Mouse (Mus musculus) forebrain, embryonic 10.5 days (tissue): ENCODE measurements around the gene Lnx2. TPM values are rescaled to one million over a fixed set of nuclear protein-coding genes. Genes with fewer than 3 reads are reported as not detected.

Experiments
- DNase-seq: peaks from one replicate; pipeline ENCODE4 v3.0.0-alpha.2; 2017; ENCODE audit warnings: low spot score; ENCODE audit errors: extremely low spot score
- H3K27ac ChIP-seq: fragments of 300-500 bp; sonication (generic); 2 replicates; pipeline ENCODE4 v1.5.1; 2016; ENCODE audit warnings: mild to moderate bottlenecking
- H3K27me3 ChIP-seq: fragments of 300-500 bp; sonication (generic); 2 replicates; pipeline ENCODE4 v1.6.1; 2016; ENCODE audit warnings: mild to moderate bottlenecking; ENCODE audit not compliant: poor library complexity, severe bottlenecking
- H3K36me3 ChIP-seq: fragments of 300-500 bp; sonication (generic); replicated peaks from 2 replicates; pipeline ENCODE4 v1.6.1; 2016; ENCODE audit warnings: mild to moderate bottlenecking, moderate library complexity
- H3K4me1 ChIP-seq: fragments of 300-500 bp; sonication (generic); 2 replicates; pipeline ENCODE4 v1.6.1; 2016
- H3K4me3 ChIP-seq: fragments of 300-500 bp; sonication (generic); 2 replicates; pipeline ENCODE4 v1.5.1; 2016; ENCODE audit warnings: mild to moderate bottlenecking, moderate library complexity
- H3K9me3 ChIP-seq: fragments of 300-500 bp; sonication (generic); 2 replicates; pipeline ENCODE4 v1.6.1; 2016; ENCODE audit warnings: mild to moderate bottlenecking, moderate library complexity
- WGBS: fragments of 180-500 bp; shearing (Covaris S2); methylation state at CpG from one replicate; pipeline ENCODE4 v1.1.7; 2016; 5-methylcytosine and 5-hydroxymethylcytosine counted together
- polyA plus RNA-seq: library from polyadenylated mRNA; unstranded; fragments of >200 nt; fragmentation: Nextera tagmentation; extraction: Ambion mirVana; gene quantifications from 2 replicates; pipeline ENCODE4 v1.2.1, GENCODE M21; 2016

Lnx2 gene
- polyA plus RNA-seq, 1 experiment from 2014 or later, result 8.6 TPM

- WGBS, result 87% methylated on average over 11 of the region's 11 CpGs
- peaks cover 21% of the 10 kb centered on the region for H3K36me3 ChIP-seq
- H3K27me3 ChIP-seq, result no peaks in the 10 kb centered on the region
- H3K27ac ChIP-seq, result no peak overlapping the region
- no peak overlapping the region for H3K4me3 ChIP-seq
- no peak for DNase-seq
- peaks cover 6% of the 10 kb centered on the region; the same call in 1 of the 2 replicates for H3K4me1 ChIP-seq
- no peaks in the 10 kb centered on the region for H3K9me3 ChIP-seq
Measured at GRCm38 (mm10) chr5:147017526-147017925, 58.9 kb downstream of the Lnx2 start.

GRCm38 (mm10) chr5:147016622-147017021, 59.8 kb downstream of the Lnx2 start:
- no peaks in the 10 kb centered on the region for H3K9me3 ChIP-seq
- WGBS, result 93% methylated on average over 12 of the region's 12 CpGs
- no peak overlapping the region for H3K4me3 ChIP-seq
- no peak for DNase-seq
- no peak overlapping the region for H3K27ac ChIP-seq
- no peaks in the 10 kb centered on the region for H3K27me3 ChIP-seq
- peaks cover 21% of the 10 kb centered on the region for H3K36me3 ChIP-seq
- H3K4me1 ChIP-seq, result peaks cover 6% of the 10 kb centered on the region; the same call in 1 of the 2 replicates

GRCm38 (mm10) chr5:147015191-147015590, 61.2 kb downstream of the Lnx2 start:
- Histone ChIP-seq H3K4me1 (peaks cover 6% of the 10 kb centered on the region; the same call in 1 of the 2 replicates), H3K27me3 (no peaks in the 10 kb centered on the region), H3K4me3 (no peak overlapping the region), H3K36me3 (peaks cover 21% of the 10 kb centered on the region), H3K9me3 (no peaks in the 10 kb centered on the region), H3K27ac (no peak overlapping the region)
- WGBS, result 95% methylated on average over 7 of the region's 7 CpGs
- DNase-seq, result no peak

GRCm38 (mm10) chr5:147013845-147014244, 62.5 kb downstream of the Lnx2 start:
- H3K4me3 ChIP-seq, result no peak overlapping the region
- H3K36me3 ChIP-seq, result peaks cover 9% of the 10 kb centered on the region
- H3K27ac ChIP-seq, result no peak overlapping the region
- no peaks in the 10 kb centered on the region for H3K9me3 ChIP-seq
- H3K4me1 ChIP-seq, result peaks cover 6% of the 10 kb centered on the region; the same call in 1 of the 2 replicates
- WGBS, result 66% methylated on average over 6 of the region's 6 CpGs
- DNase-seq, result no peak
- no peaks in the 10 kb centered on the region for H3K27me3 ChIP-seq

GRCm38 (mm10) chr5:147011333-147011732, 65.1 kb downstream of the Lnx2 start:
- no peaks in the 10 kb centered on the region for H3K27me3 ChIP-seq
- no peak for DNase-seq
- no peaks in the 10 kb centered on the region for H3K9me3 ChIP-seq
- no peaks in the 10 kb centered on the region; the same call in 1 of the 2 replicates for H3K36me3 ChIP-seq
- 88% methylated on average over 10 of the region's 10 CpGs for WGBS
- H3K27ac ChIP-seq, result no peak overlapping the region
- peaks cover 3% of the 10 kb centered on the region; the same call in 1 of the 2 replicates for H3K4me1 ChIP-seq
- no peak overlapping the region for H3K4me3 ChIP-seq

- H3K36me3 ChIP-seq, result no peaks in the 10 kb centered on the region
- DNase-seq, result no peak
- no peaks in the 10 kb centered on the region for H3K27me3 ChIP-seq
- H3K4me3 ChIP-seq, result no peak overlapping the region
- peaks cover 20% of the 10 kb centered on the region; the same call in 1 of the 2 replicates for H3K9me3 ChIP-seq
- WGBS, result 63% methylated on average over 1 of the region's 1 CpGs
- no peak overlapping the region for H3K27ac ChIP-seq
- H3K4me1 ChIP-seq, result no peaks in the 10 kb centered on the region
Measured at GRCm38 (mm10) chr5:147003303-147003702, 73.1 kb downstream of the Lnx2 start.

- WGBS, result 88% methylated on average over 4 of the region's 4 CpGs
- Histone ChIP-seq H3K27ac (no peak overlapping the region), H3K4me3 (no peak overlapping the region), H3K36me3 (no peaks in the 10 kb centered on the region), H3K27me3 (no peaks in the 10 kb centered on the region), H3K9me3 (peaks cover 20% of the 10 kb centered on the region; the same call in 1 of the 2 replicates), H3K4me1 (no peaks in the 10 kb centered on the region)
- DNase-seq, result no peak
Measured at GRCm38 (mm10) chr5:147001312-147001711, 75.1 kb downstream of the Lnx2 start.

GRCm38 (mm10) chr5:146998802-146999201, 77.6 kb downstream of the Lnx2 start:
- no peak for DNase-seq
- WGBS, result 91% methylated on average over 12 of the region's 12 CpGs
- no peaks in the 10 kb centered on the region for H3K36me3 ChIP-seq
- no peaks in the 10 kb centered on the region for H3K27me3 ChIP-seq
- H3K9me3 ChIP-seq, result peaks cover 18% of the 10 kb centered on the region; the same call in 1 of the 2 replicates
- no peaks in the 10 kb centered on the region for H3K4me1 ChIP-seq
- H3K4me3 ChIP-seq, result no peak overlapping the region
- no peak overlapping the region for H3K27ac ChIP-seq

- H3K36me3 ChIP-seq, result no peaks in the 10 kb centered on the region
- WGBS, result 90% methylated on average over 7 of the region's 7 CpGs
- no peak for DNase-seq
- H3K9me3 ChIP-seq, result peaks cover 10% of the 10 kb centered on the region; the same call in 1 of the 2 replicates
- H3K4me3 ChIP-seq, result no peak overlapping the region
- no peak overlapping the region for H3K27ac ChIP-seq
- H3K4me1 ChIP-seq, result no peaks in the 10 kb centered on the region
- H3K27me3 ChIP-seq, result no peaks in the 10 kb centered on the region
Measured at GRCm38 (mm10) chr5:146996812-146997211, 79.6 kb downstream of the Lnx2 start.

- H3K9me3 ChIP-seq, result 0 out of 2 replicates have a peak, but pooled peaks cover 8% of the 10 kb centered on the region
- no peak overlapping the region for H3K4me3 ChIP-seq
- 84% methylated on average over 6 of the region's 6 CpGs for WGBS
- no peaks in the 10 kb centered on the region for H3K27me3 ChIP-seq
- no peak for DNase-seq
- no peak overlapping the region for H3K27ac ChIP-seq
- H3K4me1 ChIP-seq, result no peaks in the 10 kb centered on the region
- H3K36me3 ChIP-seq, result no peaks in the 10 kb centered on the region
Measured at GRCm38 (mm10) chr5:146994973-146995372, 81.4 kb downstream of the Lnx2 start.

- Histone ChIP-seq H3K36me3 (no peaks in the 10 kb centered on the region), H3K9me3 (no peaks in the 10 kb centered on the region), H3K4me1 (no peaks in the 10 kb centered on the region), H3K27me3 (no peaks in the 10 kb centered on the region), H3K27ac (no peak overlapping the region), H3K4me3 (no peak overlapping the region)
- 78% methylated on average over 8 of the region's 8 CpGs for WGBS
- no peak for DNase-seq
Measured at GRCm38 (mm10) chr5:146993509-146993908, 82.9 kb downstream of the Lnx2 start.

- WGBS, result 87% methylated on average over 5 of the region's 5 CpGs
- H3K27me3 ChIP-seq, result peaks cover 18% of the 10 kb centered on the region
- DNase-seq, result no peak
- no peak overlapping the region for H3K27ac ChIP-seq
- H3K4me1 ChIP-seq, result peaks cover 13% of the 10 kb centered on the region
- H3K36me3 ChIP-seq, result no peaks in the 10 kb centered on the region
- no peaks in the 10 kb centered on the region for H3K9me3 ChIP-seq
- no peak overlapping the region for H3K4me3 ChIP-seq
Measured at GRCm38 (mm10) chr5:146989051-146989450, 87.3 kb downstream of the Lnx2 start.

- DNase-seq, result no peak
- H3K9me3 ChIP-seq, result no peaks in the 10 kb centered on the region
- 92% methylated on average over 10 of the region's 10 CpGs for WGBS
Measured at GRCm38 (mm10) chr5:146987588-146987987, 88.8 kb downstream of the Lnx2 start.

More at GRCm38 (mm10) chr5:146987588-146987987, 88.8 kb downstream of the Lnx2 start:
- H3K4me1 ChIP-seq, result peaks cover 13% of the 10 kb centered on the region
- no peak overlapping the region for H3K27ac ChIP-seq
- no peak overlapping the region for H3K4me3 ChIP-seq
- peaks cover 33% of the 10 kb centered on the region for H3K27me3 ChIP-seq
- H3K36me3 ChIP-seq, result no peaks in the 10 kb centered on the region
